Mouse (Mus musculus) ES-Bruce4 (cell line): ENCODE data around the gene Pkn2.

Experiments used
- CTCF ChIP-seq: IDR thresholded peaks from one replicate; pipeline ENCODE4 v1.8.1; 2011; ENCODE audit warnings: low read depth, low read length
- POLR2A ChIP-seq: IDR thresholded peaks from one replicate; pipeline ENCODE4 v1.8.1; 2011; ENCODE audit warnings: low read length; ENCODE audit not compliant: insufficient read depth

DNA sequence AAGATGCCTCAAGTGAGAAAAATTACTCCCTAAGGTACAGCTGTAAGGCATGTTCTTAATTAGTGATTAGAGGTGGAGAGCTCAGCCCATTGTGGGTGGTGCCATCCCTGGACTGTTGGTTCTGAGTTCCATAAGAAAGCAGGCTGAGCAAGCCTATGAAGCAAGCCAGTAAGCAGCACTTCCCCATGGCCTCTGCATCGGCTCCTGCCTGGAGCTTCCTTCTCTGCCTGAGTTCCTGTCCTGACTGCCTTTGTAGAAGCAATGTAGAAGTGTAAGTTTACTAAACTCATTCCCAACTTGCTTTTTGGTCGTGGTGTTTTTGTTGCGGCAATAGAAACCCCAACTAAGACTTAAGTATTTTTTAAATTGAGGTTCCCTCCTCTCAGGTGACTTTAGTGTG is 8.6 kb upstream of the Pkn2 start:
- TF ChIP-seq CTCF (no peak), POLR2A (no peak)
